Mouse (Mus musculus) neural tube, embryonic 12.5 days (tissue): Measurements from ENCODE around the gene Rdh14. TPM values are rescaled to one million over a fixed set of nuclear protein-coding genes. Genes with fewer than 3 reads are reported as not detected.
A peak's percentile ranks its signal among the peaks of the same experiment; 100 is the strongest.

Source experiments
- ATAC-seq: fragments of 200-750 bp; cut with Nextera tagmentation; 2 replicates; pipeline ENCODE4 v1.8.0; 2017; ENCODE audit warnings: low read depth, mild to moderate bottlenecking, moderate TSS enrichment, moderate library complexity; ENCODE audit not compliant: low FRiP score
- H3K27ac ChIP-seq: fragments of 300-500 bp; sonication (generic); 2 replicates; pipeline ENCODE4 v1.5.1; 2016
- H3K27me3 ChIP-seq: fragments of 300-500 bp; sonication (generic); replicated peaks from 2 replicates; pipeline ENCODE4 v1.6.1; 2016; ENCODE audit warnings: mild to moderate bottlenecking
- H3K36me3 ChIP-seq: fragments of 300-500 bp; sonication (generic); 2 replicates; pipeline ENCODE4 v1.6.1; 2016; ENCODE audit warnings: mild to moderate bottlenecking
- H3K4me1 ChIP-seq: fragments of 300-500 bp; sonication (generic); 2 replicates; pipeline ENCODE4 v1.6.1; 2016
- H3K4me2 ChIP-seq: fragments of 300-500 bp; sonication (generic); replicated peaks from 2 replicates; pipeline ENCODE4 v1.6.1; 2016; ENCODE audit warnings: mild to moderate bottlenecking
- H3K4me3 ChIP-seq: fragments of 300-500 bp; sonication (generic); 2 replicates; pipeline ENCODE4 v1.5.1; 2016
- H3K9ac ChIP-seq: fragments of 300-500 bp; sonication (generic); 2 replicates; pipeline ENCODE4 v1.6.1; 2016; ENCODE audit warnings: mild to moderate bottlenecking
- H3K9me3 ChIP-seq: fragments of 300-500 bp; sonication (generic); 2 replicates; pipeline ENCODE4 v1.6.1; 2016; ENCODE audit warnings: mild to moderate bottlenecking
- WGBS: fragments of 180-500 bp; shearing (Covaris S2); methylation state at CpG from one replicate; pipeline ENCODE4 v1.1.7; 2016; 5-methylcytosine and 5-hydroxymethylcytosine counted together
- polyA plus RNA-seq: library from polyadenylated mRNA; unstranded; fragments of >200 nt; fragmentation: Nextera tagmentation; extraction: Ambion mirVana; gene quantifications from 2 replicates; pipeline ENCODE4 v1.2.1, GENCODE M21; 2016

Gene Rdh14
- polyA plus RNA-seq, 1 experiment from 2014 or later = 31.4 TPM

DNA sequence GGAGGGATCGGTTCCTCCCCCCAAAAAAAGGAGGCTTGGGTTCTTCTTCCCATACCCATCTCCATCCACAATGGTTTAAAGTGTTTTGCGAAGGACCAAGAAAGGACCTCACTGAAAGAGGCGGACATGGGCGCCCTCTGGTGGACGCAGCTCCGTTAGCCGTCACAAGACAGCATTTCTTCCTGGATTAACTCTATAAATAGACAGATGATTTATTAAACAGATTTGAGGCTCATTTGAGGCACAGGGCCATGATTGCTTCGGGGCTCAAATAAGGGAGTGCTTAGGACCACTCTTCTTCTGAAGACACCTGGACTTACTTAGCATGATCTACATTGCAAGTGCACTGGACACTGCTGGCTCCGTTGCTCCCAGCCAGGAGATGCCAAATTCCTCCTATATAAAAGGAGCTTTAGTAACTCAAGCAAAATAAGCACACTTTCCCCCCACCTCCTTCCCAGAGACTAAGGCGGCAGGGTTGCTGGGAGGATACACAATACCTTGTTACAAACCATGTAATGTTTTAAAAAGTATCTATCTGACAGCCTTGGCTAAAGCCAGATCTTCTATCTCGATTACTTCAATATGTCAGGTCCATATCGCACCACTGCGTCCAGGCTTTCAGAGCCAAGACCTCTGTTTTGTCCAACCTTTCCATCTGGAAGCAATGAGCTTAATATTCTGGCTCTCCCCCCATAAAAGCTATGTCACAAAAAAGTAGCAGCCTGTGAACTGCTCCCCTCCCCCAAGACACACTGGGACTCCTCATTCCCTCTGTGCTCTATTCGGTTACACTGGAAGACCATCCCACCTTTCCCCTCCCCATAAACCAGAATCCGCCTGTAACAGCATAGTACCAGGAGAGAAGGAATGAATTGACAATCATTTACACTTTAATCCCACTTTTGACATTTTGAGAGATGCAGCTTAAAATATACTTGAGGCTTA lies 47.8 kb downstream of the Rdh14 start:
- Histone ChIP-seq H3K36me3 (no peaks in the 10 kb centered on the region), H3K4me1 (0 out of 2 replicates have a peak, but pooled peaks cover 7% of the 10 kb centered on the region), H3K27ac (no peak overlapping the region), H3K4me3 (no peak overlapping the region), H3K9me3 (no peaks in the 10 kb centered on the region), H3K9ac (no peak overlapping the region), H3K4me2 (no peak overlapping the region), H3K27me3 (no peaks in the 10 kb centered on the region; the same call in 1 of the 2 replicates)
- 32% methylated on average over 15 of the region's 15 CpGs for WGBS
- ATAC-seq = peak; percentile 39; the same call in 1 of the 2 replicates

GRCm38 (mm10) chr12:10439483-10440235 lies 49.1 kb downstream of the Rdh14 start:
- WGBS = 13% methylated on average over 14 of the region's 14 CpGs
- no peak overlapping the region for H3K9ac ChIP-seq
- H3K4me1 ChIP-seq = 0 out of 2 replicates have a peak, but pooled peaks cover 7% of the 10 kb centered on the region
- H3K4me3 ChIP-seq = no peak overlapping the region
- no peak overlapping the region for H3K27ac ChIP-seq
- no peaks in the 10 kb centered on the region; the same call in 1 of the 2 replicates for H3K27me3 ChIP-seq
- no peak overlapping the region for H3K4me2 ChIP-seq
- no peaks in the 10 kb centered on the region for H3K9me3 ChIP-seq
- ATAC-seq = 0 out of 2 replicates have a peak, but pooled peaks have one; percentile 57
- H3K36me3 ChIP-seq = no peaks in the 10 kb centered on the region

Other genes with a start within 250 kb of the Rdh14 start
- not detected in 2 replicates for gene Nt5c1b, start 20.8 kb upstream of the Rdh14 start, polyA plus RNA-seq